Mouse (Mus musculus) embryo, embryonic 11.5 days (tissue): Measurements from ENCODE around the gene Lrig3.

Experiments used
- DNase-seq: peaks from one replicate; pipeline ENCODE4 v3.0.0-alpha.2; 2012; ENCODE audit warnings: low read depth, low spot score

Gene Lrig3

GRCm38 (mm10) chr10:125964709-125965108, 1.3 kb upstream of the Lrig3 start:
- no peak for DNase-seq

GRCm38 (mm10) chr10:125966481-125967251, 698 bp downstream of the Lrig3 start:
- no peak for DNase-seq

- no peak for DNase-seq
Measured at GRCm38 (mm10) chr10:125967436-125968160, 1.6 kb downstream of the Lrig3 start.

- DNase-seq = no peak
Measured at GRCm38 (mm10) chr10:125968191-125969132, 2.5 kb downstream of the Lrig3 start.

GRCm38 (mm10) chr10:125969133-125969490, 3.1 kb downstream of the Lrig3 start:
- DNase-seq = no peak

- DNase-seq = no peak
Measured at GRCm38 (mm10) chr10:125970031-125970430, 4.1 kb downstream of the Lrig3 start.

- DNase-seq = peak; percentile 67
Measured at GRCm38 (mm10) chr10:125970500-125970899, 4.5 kb downstream of the Lrig3 start.

GRCm38 (mm10) chr10:125973726-125974125, 7.8 kb downstream of the Lrig3 start:
- no peak for DNase-seq

GRCm38 (mm10) chr10:125981938-125982337, 16.0 kb downstream of the Lrig3 start:
- no peak for DNase-seq

- no peak for DNase-seq
Measured at GRCm38 (mm10) chr10:125984473-125985035, 18.6 kb downstream of the Lrig3 start.

GRCm38 (mm10) chr10:125985795-125986194, 19.8 kb downstream of the Lrig3 start:
- no peak for DNase-seq

GRCm38 (mm10) chr10:125986443-125986842, 20.5 kb downstream of the Lrig3 start:
- no peak for DNase-seq

- DNase-seq = no peak
Measured at GRCm38 (mm10) chr10:125987307-125987706, 21.3 kb downstream of the Lrig3 start.

- DNase-seq = no peak
Measured at GRCm38 (mm10) chr10:125988037-125988436, 22.1 kb downstream of the Lrig3 start.

GRCm38 (mm10) chr10:125989890-125990289, 23.9 kb downstream of the Lrig3 start:
- no peak for DNase-seq

GRCm38 (mm10) chr10:125990394-125990793, 24.4 kb downstream of the Lrig3 start:
- no peak for DNase-seq

GRCm38 (mm10) chr10:125991819-125992218, 25.9 kb downstream of the Lrig3 start:
- no peak for DNase-seq

- no peak for DNase-seq
Measured at GRCm38 (mm10) chr10:125994855-125995254, 28.9 kb downstream of the Lrig3 start.

- DNase-seq = no peak
Measured at GRCm38 (mm10) chr10:125995701-125996100, 29.7 kb downstream of the Lrig3 start.

GRCm38 (mm10) chr10:125996989-125997388, 31.0 kb downstream of the Lrig3 start:
- no peak for DNase-seq

- DNase-seq = no peak
Measured at GRCm38 (mm10) chr10:125999561-125999960, 33.6 kb downstream of the Lrig3 start.
